Mouse (Mus musculus): ENCODE results near the gene Dync1li1. TPM values are rescaled to one million over a fixed set of nuclear protein-coding genes. Genes with fewer than 3 reads are reported as not detected.
A peak's percentile ranks its signal among the peaks of the same experiment; 100 is the strongest.
"Not testable (repeated sequence)": the region's sequence is repeated elsewhere in the genome, so short reads cannot be mapped to it uniquely, and the experiment has no call there.

Gene Dync1li1
- 10 to 100 TPM; 39.2 to 47.6 TPM for total RNA-seq (2021)
- long read RNA-seq, experiment 1, transcript Dync1li1-201 (13 exons, 2,601 nt), result major isoform, 50 of 60 reads
- long read RNA-seq, experiment 1, partial matches to known transcripts, result 3 of 60 reads
- long read RNA-seq, experiment 1, other reads (novel, unspliced or antisense), result 7 of 60 reads
- long read RNA-seq, experiment 2, transcript Dync1li1-201 (13 exons, 2,601 nt), result major isoform, 11 of 11 reads
- long read RNA-seq, experiment 2, partial matches to known transcripts, result 0 of 11 reads
- long read RNA-seq, experiment 2, other reads (novel, unspliced or antisense), result 0 of 11 reads

DNA sequence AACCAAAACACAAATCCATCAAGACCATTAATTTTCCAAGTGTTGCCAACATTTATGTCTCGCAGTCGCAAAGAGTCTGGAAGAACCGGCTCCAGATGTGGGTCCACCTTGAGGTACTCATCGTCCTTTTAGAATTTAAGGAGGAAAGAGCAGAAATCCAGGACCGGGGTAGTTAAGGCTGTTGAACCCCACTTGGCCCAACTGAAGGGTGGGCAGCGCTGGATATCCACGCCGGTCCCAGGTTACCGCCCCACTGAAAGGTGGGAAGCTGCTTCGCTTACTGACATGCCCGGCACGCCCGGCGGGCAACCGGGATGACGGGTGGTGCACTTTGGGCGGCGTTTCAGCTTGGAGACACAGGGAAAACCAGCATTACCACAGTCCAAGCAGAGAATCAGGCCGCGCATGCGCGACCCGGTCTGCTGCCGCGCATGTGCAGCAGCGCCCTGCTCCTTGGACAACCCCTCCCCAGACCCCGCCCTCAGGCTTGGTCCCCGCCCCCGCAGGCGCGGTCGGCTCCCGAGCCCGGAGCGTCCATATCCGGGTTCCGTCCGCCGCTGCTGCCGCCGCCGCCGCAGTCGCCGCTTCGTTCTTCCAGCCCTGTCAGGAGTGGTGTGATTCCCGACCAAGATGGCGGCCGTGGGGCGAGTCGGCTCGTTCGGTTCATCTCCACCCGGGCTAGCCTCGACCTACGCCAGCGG is at the start of gene Dync1li1:
TSS of gene Dync1li1 (plus strand) at position 539 of the 701 bp plus-strand sequence.
- peak; percentile 99 for DNase-seq

DNA sequence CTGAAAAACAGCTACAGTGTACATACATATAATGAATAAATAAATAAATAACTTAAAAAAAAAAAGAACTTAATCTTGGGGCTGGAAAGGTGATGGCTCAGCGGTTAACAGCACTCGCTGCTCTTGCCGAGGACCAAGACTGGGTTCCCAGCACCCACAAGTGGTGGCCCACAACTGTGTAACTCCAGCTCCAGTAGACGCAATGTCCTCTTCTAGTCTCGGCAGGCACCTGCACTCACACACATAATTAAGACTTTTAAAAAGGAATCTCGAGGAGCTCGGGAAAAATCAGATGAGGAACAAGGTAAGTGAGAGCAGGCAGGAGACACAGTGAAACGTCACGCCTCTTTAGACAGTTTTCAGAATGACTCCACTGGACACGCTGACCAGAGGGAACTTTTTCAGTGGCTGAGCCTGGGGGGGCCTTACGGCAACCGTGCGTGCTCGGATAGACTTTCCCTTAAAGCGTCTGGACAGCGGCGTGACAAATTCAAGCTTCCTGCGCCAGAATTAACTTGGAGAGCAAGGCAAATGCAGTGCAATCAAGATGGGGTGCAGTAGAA is 49.3 kb upstream of the Dync1li1 start:
- DNase-seq, result peak in 1 of 2 experiments; percentile 11

DNA sequence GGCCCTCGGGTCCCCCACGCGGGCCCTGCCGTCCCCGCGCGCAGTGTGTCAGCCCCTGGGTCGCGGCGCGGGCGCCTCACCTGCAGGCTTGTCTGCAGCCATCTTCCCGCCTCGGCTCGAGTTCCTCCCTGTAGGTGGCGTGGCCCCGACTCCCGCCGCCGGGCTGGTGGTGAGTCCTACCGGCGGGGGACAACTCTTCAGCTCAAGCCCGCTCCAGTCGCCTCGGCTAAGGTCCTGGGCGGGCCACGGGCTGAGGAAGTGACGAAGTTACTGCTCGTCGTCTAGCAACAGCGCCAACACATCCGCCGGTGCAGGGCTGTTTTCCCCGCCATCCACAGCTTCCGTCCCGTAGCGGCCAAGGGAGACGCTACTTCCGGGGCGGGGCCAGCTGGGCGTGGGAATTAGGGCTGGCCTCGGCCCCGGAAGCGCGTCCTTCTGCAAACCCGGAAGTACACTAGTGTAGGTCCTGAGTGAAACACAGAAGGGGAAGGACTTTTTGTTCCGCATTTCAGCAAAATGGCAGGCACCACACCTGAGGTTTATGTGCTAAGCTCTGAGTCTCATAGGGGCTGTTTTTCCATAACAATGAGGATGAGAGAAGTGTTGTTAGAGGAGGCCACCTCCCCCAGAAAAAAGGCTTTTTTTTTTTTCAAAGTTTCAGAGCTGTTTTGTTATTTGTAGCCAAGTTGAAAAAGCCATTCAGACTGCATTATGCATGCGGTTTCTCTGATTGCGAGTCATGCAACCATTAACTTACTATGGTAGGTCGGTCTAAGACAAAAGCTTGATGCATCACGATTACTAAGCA is 48.5 kb upstream of the Dync1li1 start, which contains the start of gene Cnot10:
TSS of gene Cnot10 (minus strand) at position 346 of the 808 bp plus-strand sequence.
- peak; percentile 98 to 99 for DNase-seq

DNA sequence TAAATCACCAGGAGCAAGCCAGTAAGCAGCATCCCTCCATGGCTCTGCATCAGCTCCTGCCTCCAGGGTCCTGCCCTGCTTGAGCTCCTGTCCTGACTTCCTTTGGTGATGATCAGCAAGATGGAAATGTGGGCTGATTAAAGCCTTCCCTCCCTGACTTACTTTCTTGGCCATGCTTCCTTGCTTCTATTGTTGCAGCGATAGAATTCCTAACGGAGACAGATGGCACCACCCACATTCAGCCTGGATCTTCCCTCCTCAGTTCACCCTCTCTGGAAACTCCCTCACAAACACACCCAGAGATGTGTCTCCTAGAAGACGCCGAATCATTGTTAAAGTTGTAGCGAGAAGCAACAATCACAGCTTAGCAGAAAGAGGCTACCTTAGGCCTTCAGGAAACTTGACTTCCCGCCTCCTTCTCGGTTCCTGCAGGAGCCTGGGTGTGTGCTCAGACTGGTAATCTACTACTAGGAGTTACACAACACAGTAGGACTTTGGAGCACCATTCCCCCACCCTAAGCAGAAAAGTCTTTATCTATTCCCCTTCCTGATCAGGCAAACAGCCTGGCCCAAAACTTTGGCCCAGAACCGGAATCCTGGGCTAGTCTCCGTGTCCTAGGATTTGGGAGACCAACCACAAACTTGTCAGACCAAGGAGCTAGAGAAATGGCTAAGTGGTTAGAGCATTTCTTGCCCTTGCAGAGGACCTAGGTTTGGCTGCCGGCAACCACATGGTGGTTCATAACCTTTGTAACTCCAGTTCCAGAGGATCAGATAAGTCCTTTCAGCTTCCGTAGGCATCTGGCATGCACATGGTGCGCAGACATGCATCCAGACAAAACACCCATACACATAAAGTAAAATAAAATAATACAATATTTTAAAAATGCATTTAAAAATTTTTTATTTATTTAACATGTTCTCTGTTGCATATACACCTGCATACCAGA is 41.8 kb upstream of the Dync1li1 start:
- no peak for DNase-seq

DNA sequence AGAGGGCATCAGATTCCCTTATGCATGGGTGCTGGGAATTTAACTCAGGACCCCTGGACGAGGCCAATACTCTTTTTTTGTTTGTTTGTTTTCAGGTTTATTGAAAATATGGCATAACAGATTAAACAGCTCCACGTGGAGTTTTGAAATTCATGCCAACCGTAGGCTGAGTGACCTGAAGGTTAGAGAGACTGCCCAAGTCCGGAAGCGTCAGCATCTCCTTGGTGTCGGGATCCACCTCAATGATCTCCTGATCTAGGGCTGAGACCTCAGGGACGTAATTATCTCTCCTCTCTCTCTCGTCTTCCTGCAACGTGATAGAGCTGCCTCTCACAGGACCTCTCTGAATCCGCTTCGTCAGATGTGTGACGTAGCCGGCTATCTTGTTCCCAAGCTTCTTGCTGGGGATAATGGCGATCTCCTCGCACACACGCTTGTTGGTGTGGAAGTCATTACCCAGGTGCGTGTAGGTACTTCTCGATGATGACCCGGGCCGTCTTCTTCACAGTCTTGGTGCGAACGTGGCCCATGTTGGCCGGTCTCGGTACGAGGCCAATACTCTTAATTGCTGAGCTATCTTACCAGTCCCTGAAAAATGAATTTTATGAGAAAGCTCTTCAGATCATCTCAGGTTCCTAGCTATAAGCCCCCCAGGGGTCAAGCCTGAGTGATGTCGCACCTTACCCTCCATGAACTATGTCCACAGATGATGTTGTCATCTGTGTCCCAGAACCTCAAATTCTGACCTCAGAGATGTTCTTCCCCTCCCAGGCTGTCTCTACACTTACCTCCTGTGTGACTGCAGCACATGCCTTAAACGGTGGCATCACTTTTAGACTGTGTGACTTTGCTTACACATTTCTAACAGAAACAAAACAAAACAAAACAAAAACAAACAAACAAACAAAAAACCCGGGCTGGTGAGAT is 40.8 kb upstream of the Dync1li1 start:
- no peak for DNase-seq

DNA sequence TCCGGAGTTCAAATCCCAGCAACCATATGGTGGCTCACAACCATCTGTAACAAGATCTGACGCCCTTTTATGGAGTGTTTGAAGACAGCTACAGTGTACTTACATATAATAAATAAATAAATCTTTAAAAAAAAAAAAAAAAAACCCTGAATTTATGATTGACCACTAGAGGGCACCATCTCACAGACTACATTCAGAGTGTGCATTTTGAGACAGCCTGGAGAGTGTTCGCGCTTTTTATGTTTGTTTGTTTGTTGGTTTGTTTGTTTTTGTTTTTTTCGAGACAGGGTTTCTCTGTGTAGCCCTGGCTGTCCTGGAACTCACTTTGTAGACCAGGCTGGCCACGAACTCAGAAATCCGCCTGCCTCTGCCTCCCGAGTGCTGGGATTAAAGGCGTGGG is 40.1 kb upstream of the Dync1li1 start:
- not testable (repeated sequence) for DNase-seq

DNA sequence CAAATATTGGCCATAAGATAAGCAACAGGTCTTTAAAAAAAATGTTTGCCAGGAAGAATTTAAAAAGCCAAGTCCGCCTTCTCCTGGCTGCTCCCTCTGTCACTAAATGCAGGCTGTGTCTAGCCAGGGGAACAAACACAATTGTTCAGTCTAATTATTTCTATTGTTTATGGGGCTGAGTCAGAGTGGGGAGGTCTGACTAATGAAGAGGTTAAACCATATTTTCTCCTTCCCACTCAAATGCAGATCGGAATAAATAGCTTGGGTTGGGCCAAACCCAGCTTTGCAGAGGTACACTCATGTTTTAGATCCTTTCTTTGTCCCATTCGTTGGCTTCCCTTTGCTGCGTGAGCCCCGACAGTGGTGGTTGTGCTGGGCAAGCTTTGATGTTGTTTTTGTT is 39.2 kb upstream of the Dync1li1 start:
- no peak for DNase-seq

DNA sequence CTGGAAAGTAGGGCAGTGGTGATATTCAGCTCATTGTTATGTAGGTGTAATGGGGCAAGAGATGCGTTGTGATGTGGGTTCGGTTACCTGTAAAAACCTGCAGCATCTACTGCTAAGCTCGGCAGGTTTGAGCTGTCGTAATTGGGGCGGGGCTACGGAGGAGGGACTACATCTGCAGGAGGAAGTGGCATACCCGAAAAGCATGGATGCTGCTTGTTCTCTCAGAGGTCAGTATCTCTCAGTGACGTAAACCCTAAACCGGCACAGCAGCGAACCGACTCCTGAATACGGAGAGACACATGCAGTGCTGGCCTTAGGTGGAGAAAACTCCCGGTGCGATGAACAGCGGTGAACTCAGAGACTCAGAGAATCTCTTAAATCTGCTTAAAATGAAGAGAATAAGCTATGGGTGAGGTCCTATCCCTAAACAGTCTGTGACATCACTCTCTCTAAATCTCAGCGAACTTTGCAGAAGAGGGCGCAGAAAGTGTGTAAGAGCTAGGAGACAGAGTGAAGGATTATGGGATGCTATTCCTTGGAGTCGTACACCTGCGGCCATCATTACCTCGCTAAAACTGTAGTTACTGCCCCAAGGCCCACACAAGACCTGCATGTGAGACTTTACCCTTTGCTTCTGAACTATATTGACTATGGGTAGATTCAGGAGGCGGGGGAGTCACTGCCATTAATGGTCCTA is 37.5 kb upstream of the Dync1li1 start:
- DNase-seq, result no peak

DNA sequence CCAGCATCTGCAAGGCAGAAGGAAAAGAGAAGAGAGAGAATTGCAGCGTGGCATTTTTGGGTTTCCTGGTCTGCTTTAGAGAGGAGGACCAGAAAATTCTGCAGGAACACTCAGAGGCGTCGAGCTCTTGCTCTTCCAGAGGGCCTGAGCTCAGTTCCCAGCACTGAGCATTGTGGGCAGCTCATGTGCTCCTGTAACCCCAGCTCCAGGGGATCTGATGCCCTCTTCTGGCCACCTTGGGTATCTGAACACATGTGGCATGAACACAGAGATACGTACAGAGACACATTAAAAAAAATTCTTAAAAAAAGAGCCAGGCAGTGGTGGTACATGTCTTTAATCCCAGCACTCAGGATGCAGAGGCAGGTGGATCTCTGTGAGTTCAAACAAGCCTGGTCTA is 33.2 kb upstream of the Dync1li1 start:
- DNase-seq, result no peak

DNA sequence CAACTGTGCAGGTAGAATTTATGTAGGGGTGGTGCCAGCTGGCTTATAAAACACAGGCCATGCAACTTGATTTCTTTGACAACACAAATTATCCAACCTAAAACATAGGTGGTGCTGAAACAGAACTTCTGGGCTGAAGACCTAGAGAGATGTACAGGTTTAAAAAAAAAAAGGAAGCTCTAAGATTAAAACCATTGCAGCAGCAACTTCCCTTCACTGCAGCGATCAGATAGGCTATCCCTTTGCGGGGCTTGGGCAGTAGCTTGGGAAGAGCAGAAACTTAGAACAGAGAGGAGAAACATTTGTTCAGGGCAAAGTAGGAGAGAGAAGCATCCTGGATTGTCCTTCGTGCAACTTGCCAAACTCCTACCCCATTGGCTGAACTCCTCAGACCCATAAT is 31.9 kb upstream of the Dync1li1 start:
- DNase-seq, result no peak

DNA sequence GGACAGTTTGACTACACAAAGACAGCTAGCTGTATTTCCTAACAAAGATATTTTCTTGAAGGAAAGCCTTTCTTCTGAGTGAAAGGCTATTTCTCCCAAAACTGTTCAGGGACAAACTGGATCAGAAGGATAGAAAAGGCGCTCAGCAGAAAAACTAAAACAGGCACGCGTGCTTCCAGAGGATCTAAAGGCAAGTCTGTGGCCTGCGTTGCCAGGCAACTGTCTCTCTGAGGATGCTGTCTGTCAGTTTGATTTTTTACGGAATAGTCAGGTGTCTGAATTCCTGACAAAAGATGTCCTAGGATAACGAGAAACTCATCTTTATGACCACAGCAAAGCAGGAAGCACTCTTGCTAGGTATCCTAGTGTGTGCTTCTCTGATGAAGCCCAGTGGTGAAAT is 28.1 kb upstream of the Dync1li1 start:
- DNase-seq, result no peak

DNA sequence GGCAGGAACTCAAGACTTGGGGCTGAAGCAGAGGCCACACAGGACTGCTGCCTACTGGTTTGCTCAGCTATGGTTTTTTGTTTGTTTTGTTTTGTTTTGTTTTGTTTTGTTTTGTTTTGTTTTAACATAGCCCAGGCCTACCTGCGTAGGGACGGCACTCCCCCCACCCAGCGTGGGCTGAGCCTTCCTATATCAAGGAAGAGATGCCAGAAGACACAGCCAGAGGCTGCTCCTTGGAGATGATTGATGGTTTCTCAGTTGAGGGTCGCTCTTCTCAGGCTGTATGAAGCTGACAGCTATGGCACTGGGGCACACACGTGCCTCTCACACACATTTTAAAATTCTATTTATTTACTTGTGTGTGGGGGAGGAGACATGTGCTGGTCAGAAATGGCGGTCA is 27.6 kb upstream of the Dync1li1 start:
- DNase-seq, result no peak

DNA sequence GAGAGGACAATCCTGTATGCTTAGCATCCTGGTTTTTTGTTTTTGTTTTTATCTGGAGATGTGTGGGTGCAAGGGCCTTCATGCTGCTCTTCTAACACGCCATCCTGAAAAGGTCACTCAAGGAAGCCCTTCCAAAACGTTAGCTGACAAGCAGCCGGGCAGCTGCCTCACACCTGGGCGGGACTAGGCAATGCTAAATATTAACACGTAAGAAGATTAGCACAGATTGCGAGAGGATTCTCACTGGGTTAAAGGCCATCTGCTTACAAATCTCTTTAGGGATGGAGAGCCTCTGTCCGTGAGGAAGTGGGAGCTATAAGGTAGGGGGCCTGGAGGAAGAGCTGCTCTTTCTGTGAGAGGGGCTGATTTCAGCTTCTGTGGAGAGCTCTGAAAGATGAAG is 26.6 kb upstream of the Dync1li1 start:
- no peak for DNase-seq

DNA sequence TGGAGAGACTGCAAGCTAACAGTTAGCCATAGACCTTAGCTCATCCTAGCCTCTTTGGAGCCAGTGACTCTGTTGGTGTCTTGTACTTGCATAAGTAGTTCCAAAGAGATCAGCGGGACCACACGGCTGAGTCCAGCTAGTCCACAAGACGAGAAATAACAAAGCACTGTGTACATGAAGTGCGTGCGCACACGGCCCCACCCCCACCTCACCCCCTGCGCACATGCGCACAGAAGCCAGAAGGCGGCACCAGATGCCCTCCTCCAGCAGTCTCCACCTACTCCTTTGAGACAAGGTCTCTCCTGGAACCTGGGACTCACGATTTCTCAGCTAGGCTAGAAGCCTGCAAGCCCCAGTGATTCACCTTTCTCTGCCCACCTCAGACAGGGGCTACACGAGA is 24.8 kb upstream of the Dync1li1 start:
- no peak for DNase-seq

DNA sequence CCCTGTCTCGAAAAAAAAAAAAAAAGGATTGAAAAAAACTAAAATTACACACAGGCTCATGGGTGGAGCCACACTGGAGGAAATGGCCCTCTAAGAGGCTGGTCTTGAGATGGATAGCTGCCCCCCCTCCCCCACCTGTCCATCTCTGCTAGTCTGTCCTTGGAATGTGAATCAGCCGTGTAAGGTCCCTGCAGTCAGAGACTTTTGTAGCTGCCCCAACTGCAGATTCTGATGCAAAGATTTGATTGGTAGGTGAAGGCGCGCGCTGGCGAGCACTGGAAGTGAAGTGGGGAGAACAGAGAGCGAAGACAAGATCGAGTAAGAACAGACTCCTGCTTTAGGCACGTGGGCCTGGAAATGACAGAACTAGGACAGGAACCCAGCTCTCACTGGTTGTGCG is 21.7 kb upstream of the Dync1li1 start:
- no peak for DNase-seq

DNA sequence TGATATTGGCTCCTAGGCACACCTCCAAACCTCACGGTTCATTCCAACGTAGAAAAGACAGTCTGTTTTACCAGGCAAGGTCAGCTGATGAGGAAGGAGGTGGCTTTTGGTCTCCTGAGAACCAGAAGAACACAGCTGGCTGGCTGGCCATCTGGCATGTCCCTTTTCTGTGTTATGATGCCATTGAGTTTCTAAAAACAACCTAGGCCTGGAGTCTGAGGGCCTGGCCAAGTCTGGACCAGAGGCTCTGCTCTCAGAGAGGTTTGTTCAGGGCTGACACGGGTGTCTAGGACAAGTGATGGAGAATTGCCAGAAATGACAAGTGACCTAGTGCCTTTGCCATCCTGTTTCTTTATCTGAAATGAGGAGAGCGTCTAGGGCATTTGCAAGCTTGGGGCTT is 20.5 kb upstream of the Dync1li1 start:
- DNase-seq, result no peak

DNA sequence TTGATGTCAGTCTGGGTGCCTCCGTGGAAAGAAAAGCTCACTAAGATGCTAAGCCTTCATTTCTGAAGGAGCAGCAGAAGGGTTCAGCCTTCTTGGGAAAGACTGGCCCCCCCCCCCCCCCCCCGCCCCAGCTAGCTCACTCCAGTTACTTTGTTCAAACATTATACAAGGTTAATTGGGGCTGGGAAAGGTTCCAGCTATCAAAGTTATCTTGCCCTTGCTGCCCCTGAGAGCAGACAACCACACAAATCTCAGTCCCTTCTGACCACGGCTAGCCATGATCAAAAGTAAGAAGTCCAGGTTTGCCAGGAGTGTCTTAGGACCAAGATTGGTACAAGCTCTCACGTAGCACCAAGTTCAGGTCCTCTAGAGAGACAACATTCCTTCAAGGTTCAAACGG is 19.6 kb upstream of the Dync1li1 start:
- DNase-seq, result no peak

DNA sequence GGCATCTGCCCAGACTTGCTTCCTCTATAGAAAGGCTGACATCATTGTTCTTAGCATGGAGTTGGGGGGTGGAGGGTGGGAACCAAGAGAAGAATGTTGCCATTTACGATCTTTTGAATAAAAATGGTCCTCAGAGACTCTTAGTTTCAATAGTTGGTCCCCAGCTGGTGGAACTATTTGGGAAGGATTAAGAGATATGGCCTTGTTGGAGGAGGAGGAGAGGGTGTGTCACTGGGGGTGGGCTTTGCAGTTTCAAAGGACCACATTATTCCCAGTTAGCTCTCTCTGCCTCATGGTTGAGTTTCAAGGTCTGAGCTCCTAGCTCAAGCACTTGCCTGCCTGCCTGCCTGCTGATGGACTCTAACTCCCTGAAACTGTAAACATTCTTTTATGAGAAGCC is 16.6 kb upstream of the Dync1li1 start:
- no peak for DNase-seq

DNA sequence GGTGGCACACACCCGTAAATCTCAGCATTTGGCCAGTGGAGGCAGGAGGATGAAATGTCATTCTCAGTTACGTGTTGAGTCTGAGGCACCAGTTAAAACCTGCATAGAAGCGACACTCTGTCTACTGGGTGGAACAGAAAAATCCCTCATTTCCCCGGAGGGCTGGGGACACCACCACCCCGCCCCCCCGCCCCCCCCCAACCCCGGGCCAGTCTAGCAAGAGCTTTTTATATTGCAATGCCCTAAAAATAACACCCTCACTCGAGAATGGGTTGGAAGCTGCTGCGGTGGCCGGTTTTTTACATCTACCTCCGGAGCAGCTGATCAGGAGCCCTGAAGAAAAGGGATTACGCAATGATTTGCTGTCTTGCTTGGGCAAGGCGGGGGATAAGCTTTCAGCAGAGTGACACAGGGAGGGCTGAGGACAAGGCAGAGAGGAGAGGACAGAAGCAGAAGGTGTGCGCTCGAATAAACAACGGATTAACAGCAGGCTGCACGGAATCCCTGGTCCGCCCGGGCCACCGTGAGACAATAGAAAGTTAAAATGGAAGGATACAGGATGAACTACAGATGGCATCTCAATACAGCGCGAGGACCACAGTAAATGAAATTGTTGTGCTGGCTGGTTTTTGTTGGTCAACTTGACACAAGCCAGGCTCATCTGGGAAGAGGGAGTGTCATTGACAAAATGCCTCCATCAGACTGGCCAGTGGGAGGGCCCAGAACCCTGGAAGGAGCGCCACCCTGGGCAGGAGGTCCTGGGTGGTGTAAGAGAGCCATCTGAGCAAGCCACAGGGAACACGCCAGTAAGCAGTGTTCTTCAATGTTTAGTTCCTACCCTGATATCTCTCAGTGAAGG is 15.7 kb upstream of the Dync1li1 start:
- DNase-seq, result peak in 1 of 2 experiments; percentile 28
